Mouse (Mus musculus): ENCODE measurements around the gene Gucy2c. TPM values are rescaled to one million over a fixed set of nuclear protein-coding genes. Genes with fewer than 3 reads are reported as not detected.
"Not testable (repeated sequence)": the region's sequence is repeated elsewhere in the genome, so short reads cannot be mapped to it uniquely, and the experiment has no call there.

Gene Gucy2c
- total RNA-seq, 2 experiments from 2014 or later = not detected

DNA sequence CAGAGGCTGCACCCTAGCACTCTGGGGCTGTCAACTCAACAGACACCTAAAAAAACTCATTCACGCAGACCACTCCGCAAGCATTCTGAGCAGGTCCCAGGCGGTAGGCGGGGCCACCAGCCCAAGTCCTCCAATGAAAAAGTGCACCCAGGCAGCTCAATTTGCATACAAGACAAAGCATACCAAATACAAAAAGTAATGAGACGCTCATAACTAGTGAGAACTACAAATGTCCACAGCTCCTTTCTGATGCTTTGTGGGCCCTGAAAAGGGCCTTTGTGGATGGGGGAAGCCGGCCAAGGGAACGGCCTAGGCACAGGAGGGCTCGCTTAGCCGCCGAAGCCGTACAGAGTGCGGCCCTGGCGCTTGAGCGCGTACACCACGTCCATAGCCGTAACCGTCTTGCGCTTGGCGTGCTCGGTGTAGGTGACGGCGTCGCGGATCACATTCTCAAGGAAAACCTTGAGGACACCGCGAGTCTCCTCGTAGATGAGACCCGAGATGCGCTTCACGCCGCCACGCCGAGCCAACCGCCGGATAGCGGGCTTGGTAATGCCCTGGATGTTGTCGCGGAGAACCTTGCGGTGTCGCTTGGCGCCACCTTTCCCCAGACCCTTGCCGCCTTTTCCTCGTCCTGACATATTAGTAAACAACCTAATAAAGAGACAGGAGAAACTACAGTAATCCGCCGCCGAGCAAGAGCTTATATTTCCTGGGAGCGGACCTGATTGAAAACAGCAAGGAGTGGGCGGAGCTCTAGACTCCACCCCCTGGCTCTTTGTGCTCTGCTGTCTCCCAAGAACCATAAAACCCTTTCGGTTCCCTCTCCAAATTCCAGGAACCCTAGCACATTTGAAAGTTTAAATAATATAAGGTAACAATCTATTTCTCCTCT lies 22.4 kb upstream of the Gucy2c start, which contains the start of gene Hist4h4:
Gene Hist4h4 (minus strand): TSS at position 677 of the 895 bp plus-strand sequence.
- DNase-seq = peak; percentile 93

GRCm38 (mm10) chr6:136803093-136803738 lies 21.7 kb upstream of the Gucy2c start:
- DNase-seq = no peak

DNA sequence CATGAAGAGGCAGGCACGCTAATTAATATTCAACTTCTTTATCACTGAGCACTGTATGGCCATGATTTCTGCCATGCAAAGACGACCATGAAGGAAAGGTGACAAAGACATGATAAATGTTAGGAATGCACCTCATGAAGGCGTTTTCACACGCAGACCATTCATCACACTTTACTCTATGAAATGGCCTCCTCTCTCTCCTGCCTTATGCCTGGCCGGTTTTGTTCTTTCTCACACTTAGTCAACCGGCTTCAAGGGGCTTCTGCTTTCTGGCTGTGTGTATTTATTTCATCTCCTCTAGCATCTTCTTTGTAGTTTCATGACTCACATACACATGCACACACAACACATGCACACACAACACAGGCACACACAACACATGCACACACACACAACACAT lies 19.7 kb upstream of the Gucy2c start:
- no peak for DNase-seq

- DNase-seq = no peak
These were observed 19.1 kb upstream of the Gucy2c start for GRCm38 (mm10) chr6:136800710-136801109.

DNA sequence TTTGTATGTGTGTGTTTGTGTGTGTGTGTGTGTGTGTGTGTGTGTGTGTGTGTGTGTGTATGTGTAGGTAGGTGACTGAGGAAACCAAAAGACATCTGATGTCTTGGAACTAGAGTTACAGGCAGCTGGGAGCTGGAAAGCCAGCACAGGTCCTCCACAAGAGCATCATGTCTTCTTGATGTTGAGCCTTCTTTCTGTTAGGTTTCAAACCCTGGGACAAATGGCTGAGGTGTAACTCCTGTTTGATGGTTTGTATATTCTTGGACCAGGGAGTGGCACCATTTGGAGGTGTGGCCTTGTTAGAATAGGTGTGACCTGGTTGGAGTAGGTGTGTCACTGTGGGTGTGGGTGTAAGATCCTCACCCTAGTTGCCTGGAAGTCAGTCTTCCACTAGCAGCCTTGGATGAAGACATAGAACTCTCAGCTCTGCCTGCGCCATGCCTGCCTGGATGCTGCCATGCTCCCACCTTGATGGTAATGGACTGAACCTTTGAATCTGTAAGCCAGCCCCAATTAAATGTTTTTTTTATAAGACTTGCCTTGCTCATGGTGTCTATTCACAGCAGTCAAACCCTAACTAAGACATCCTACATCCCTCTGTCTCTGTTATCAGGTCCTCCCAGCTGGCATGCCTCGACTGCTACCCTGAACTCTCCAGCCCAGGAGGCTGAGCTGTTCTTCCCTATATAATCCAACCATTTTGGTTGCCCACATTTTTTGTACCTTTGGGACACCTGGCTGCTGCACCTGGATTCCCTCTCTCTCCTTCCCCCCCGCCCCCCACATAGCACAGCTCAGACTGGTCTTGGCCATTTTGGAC lies 16.5 kb upstream of the Gucy2c start:
- DNase-seq = not testable (repeated sequence)

- no peak for DNase-seq
These were observed 14.3 kb upstream of the Gucy2c start for GRCm38 (mm10) chr6:136795850-136796249.

- no peak for DNase-seq
These were observed 13.5 kb upstream of the Gucy2c start for GRCm38 (mm10) chr6:136795110-136795509.

DNA sequence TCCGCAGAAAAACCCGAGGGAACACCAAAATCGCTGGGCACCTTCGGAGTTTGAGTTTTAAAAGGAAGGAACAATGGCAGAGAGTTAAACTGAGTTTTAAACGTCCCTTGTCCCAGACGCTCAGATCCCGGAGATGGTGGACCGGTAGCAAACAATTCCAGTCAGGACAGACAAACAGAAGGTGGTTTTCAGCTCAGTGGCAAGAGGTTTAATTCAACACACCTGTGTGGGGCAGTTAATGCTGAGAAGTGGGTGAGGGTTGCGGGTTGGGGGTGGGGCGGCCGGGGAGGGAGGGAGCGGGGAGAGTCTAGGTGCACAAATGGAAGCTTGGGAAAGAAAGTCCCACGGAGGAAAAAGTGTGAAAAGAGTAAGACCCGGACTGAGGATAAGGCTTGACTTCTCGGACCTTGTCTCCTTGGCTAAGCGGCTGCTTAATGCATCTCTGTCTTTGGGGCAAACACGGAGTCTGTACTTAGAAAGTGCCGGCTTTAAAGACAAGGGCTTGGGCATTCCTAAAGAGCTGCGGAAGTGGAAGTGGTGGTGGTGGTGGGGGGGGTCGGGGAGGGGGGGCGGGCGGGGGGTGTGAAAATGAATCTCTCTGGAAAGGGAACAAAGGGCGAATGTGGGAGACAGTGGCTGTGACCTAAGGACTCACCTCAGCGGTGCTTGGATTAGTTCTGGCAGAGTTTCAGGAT lies 12.4 kb upstream of the Gucy2c start:
- no peak for DNase-seq

- DNase-seq = no peak
These were observed 11.6 kb upstream of the Gucy2c start for GRCm38 (mm10) chr6:136792884-136793758.

- DNase-seq = peak; percentile 72
These were observed 7.9 kb upstream of the Gucy2c start for GRCm38 (mm10) chr6:136789391-136789971.

GRCm38 (mm10) chr6:136782761-136783160 lies 1.2 kb upstream of the Gucy2c start:
- DNase-seq = no peak

- DNase-seq = no peak
These were observed 581 bp upstream of the Gucy2c start for GRCm38 (mm10) chr6:136782146-136782545.

DNA sequence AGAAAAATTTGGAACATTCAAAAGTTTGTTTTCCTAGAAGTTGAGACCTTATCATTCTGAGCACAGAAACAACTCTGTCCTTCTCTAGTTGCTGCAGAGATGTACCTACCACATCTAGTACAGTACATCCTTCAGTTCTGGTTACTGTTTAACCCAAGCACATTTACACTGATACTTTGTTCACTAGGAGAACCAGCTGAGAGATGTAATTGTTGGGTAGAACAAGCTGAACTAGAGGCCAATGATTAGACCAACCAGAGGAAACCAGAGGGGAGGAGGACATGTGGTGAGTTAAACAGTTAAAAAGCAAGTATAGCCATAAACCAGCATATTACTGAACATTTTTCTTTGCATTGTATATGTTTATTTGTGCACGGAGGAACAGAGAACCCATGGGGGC lies 5.2 kb downstream of the Gucy2c start:
- DNase-seq = no peak

DNA sequence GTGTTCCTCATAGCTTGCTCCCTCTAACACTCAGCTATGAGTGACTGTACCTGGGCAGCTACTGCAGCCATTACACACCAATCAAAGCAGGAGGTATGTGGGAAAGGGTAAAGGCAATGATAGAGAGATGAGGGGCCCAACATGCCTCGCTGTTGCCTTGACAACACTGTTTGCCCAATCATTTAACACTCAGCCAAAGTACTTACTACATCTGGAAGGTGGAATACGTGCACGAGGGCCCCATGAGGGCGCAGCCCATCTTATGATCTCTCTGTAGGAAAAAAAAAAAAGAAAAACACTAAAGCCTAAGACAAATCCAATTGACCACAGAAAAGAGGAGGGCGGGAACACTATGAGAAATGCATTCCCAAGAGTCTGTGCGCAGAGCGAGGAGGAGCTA lies 11.7 kb downstream of the Gucy2c start:
- DNase-seq = no peak

DNA sequence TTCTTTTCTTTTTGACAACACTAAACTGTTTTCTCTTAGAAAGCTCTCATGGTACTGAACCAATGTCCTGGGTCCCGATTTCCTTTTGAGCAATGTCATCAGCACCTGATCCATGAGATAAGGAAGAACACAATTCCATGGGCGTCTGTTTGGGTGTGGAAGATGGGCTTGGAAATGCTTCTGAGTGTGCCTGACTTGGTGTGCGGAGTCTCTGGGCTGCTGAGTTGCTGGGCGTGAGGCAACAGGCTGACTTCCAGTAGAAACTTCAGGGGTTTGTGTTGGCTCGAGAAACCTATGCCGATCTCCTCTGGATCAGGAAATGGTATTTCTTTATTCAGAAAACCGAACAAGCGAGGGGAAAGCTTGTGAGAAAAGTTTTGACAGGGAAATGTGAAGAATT lies 12.4 kb downstream of the Gucy2c start:
- no peak for DNase-seq

- no peak for DNase-seq
These were observed 17.7 kb downstream of the Gucy2c start for GRCm38 (mm10) chr6:136763912-136764311.

GRCm38 (mm10) chr6:136750567-136750966 lies 31.0 kb downstream of the Gucy2c start:
- no peak for DNase-seq

DNA sequence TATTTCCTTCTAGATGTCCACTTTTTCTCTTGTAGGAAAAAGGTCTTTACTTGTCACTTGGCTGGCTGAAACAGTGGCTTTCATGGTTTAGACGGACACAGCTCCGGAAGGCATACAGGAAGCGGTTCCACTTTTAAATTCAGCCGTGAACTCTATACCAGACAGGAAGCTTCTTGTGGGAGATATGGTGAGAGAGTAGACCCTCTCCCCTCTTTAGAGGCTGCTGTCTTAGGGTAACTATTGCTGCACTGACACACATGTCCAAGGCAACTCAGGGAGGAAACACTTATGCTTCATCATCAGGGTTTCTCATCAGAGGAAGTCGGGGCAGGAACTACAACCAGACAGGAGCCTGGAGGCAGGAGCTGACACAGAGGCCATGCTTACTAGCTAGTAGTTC lies 36.0 kb downstream of the Gucy2c start:
- DNase-seq = no peak

GRCm38 (mm10) chr6:136743729-136744128 lies 37.8 kb downstream of the Gucy2c start:
- no peak for DNase-seq

GRCm38 (mm10) chr6:136742352-136743118 lies 39.0 kb downstream of the Gucy2c start:
- DNase-seq = peak; percentile 42
